Mouse (Mus musculus): ENCODE measurements around the gene Naxd. TPM values are rescaled to one million over a fixed set of nuclear protein-coding genes. Genes with fewer than 3 reads are reported as not detected.
"Not testable (repeated sequence)": the region's sequence is repeated elsewhere in the genome, so short reads cannot be mapped to it uniquely, and the experiment has no call there.

Gene Naxd
- polyA plus RNA-seq, 1 experiment from 2014 or later, result 132 TPM

GRCm38 (mm10) chr8:11542866-11543265, 45.6 kb downstream of the Naxd start:
- ATAC-seq (ENCODE audit: low FRiP score, low TSS enrichment), result no peak
- 77% methylated on average over 4 of the region's 4 CpGs for WGBS
- Histone ChIP-seq H3K27me3 (ENCODE audit: insufficient read depth, low read length) (no peaks in the 10 kb centered on the region), H3K4me1 (ENCODE audit: insufficient read depth, low read length) (no peaks in the 10 kb centered on the region), H3K9ac (replicated peaks; ENCODE audit: low read length) (no peak overlapping the region), H3K4me3 (ENCODE audit: low read length) (no peak overlapping the region), H3K36me3 (ENCODE audit: insufficient read depth, low read length) (peaks cover 42% of the 10 kb centered on the region), H3K27ac (ENCODE audit: low read length) (no peak overlapping the region), H3K9me3 (ENCODE audit: low read length) (no peaks in the 10 kb centered on the region), H3K4me2 (replicated peaks; ENCODE audit: low read depth, low read length) (no peak overlapping the region)

- Histone ChIP-seq H3K4me1 (ENCODE audit: insufficient read depth, low read length) (no peaks in the 10 kb centered on the region), H3K9ac (replicated peaks; ENCODE audit: low read length) (no peak overlapping the region), H3K4me2 (replicated peaks; ENCODE audit: low read depth, low read length) (no peak overlapping the region), H3K9me3 (ENCODE audit: low read length) (no peaks in the 10 kb centered on the region), H3K27ac (ENCODE audit: low read length) (no peak overlapping the region), H3K36me3 (ENCODE audit: insufficient read depth, low read length) (peaks cover 39% of the 10 kb centered on the region), H3K4me3 (ENCODE audit: low read length) (no peak overlapping the region), H3K27me3 (ENCODE audit: insufficient read depth, low read length) (no peaks in the 10 kb centered on the region)
- ATAC-seq (ENCODE audit: low FRiP score, low TSS enrichment), result no peak
- WGBS, result 38% methylated on average over 3 of the region's 3 CpGs
These were observed 47.1 kb downstream of the Naxd start for GRCm38 (mm10) chr8:11544386-11544785.

- Histone ChIP-seq H3K4me2 (replicated peaks; ENCODE audit: low read depth, low read length) (no peak overlapping the region), H3K9me3 (ENCODE audit: low read length) (no peaks in the 10 kb centered on the region), H3K4me3 (ENCODE audit: low read length) (no peak overlapping the region), H3K27ac (ENCODE audit: low read length) (no peak overlapping the region), H3K27me3 (ENCODE audit: insufficient read depth, low read length) (no peaks in the 10 kb centered on the region), H3K9ac (replicated peaks; ENCODE audit: low read length) (no peak overlapping the region), H3K4me1 (ENCODE audit: insufficient read depth, low read length) (0 out of 2 replicates have a peak, but pooled peaks cover 8% of the 10 kb centered on the region), H3K36me3 (ENCODE audit: insufficient read depth, low read length) (peaks cover 15% of the 10 kb centered on the region)
- WGBS, result 65% methylated on average over 6 of the region's 6 CpGs
- no peak for ATAC-seq (ENCODE audit: low FRiP score, low TSS enrichment)
These were observed 49.8 kb downstream of the Naxd start for GRCm38 (mm10) chr8:11547063-11547462.

- peak overlapping the region; percentile 93; the same call in 1 of the 2 replicates for H3K27ac ChIP-seq (ENCODE audit: low read length)
- ATAC-seq (ENCODE audit: low FRiP score, low TSS enrichment), result no peak
- H3K4me2 ChIP-seq (replicated peaks; ENCODE audit: low read depth, low read length), result peak overlapping the region; percentile 67
- peaks cover 10% of the 10 kb centered on the region; the same call in 1 of the 2 replicates for H3K36me3 ChIP-seq (ENCODE audit: insufficient read depth, low read length)
- H3K4me1 ChIP-seq (ENCODE audit: insufficient read depth, low read length), result peaks cover 19% of the 10 kb centered on the region
- WGBS, result 16% methylated on average over 7 of the region's 7 CpGs
- peak overlapping the region; percentile 81 for H3K4me3 ChIP-seq (ENCODE audit: low read length)
- H3K27me3 ChIP-seq (ENCODE audit: insufficient read depth, low read length), result no peaks in the 10 kb centered on the region
- no peaks in the 10 kb centered on the region for H3K9me3 ChIP-seq (ENCODE audit: low read length)
- H3K9ac ChIP-seq (replicated peaks; ENCODE audit: low read length), result peak overlapping the region; percentile 89; the same call in 1 of the 2 replicates
These were observed 52.4 kb downstream of the Naxd start for GRCm38 (mm10) chr8:11549706-11550105.

GRCm38 (mm10) chr8:11550281-11550948, 53.1 kb downstream of the Naxd start, which contains the start of gene Cars2:
Gene Cars2, minus strand, starts transcription at chr8:11550783.
- Histone ChIP-seq H3K9ac (replicated peaks; ENCODE audit: low read length) (peak within 1 kb of the TSS; percentile 89), H3K9me3 (ENCODE audit: low read length) (no peaks in the 10 kb centered on the region), H3K4me2 (replicated peaks; ENCODE audit: low read depth, low read length) (peak within 1 kb of the TSS; percentile 67), H3K4me3 (ENCODE audit: low read length) (peak within 1 kb of the TSS; percentile 81), H3K4me1 (ENCODE audit: insufficient read depth, low read length) (peaks cover 20% of the 10 kb centered on the region), H3K27ac (ENCODE audit: low read length) (peak within 1 kb of the TSS; percentile 93), H3K36me3 (ENCODE audit: insufficient read depth, low read length) (peaks cover 10% of the 10 kb centered on the region; the same call in 1 of the 2 replicates), H3K27me3 (ENCODE audit: insufficient read depth, low read length) (no peaks in the 10 kb centered on the region)
- WGBS, result under 1% methylated on average over 53 of the region's 53 CpGs
- peak; percentile 81 for ATAC-seq (ENCODE audit: low FRiP score, low TSS enrichment)

- not testable (repeated sequence) for H3K27ac ChIP-seq (ENCODE audit: low read length); H3K4me2 ChIP-seq (replicated peaks; ENCODE audit: low read depth, low read length); H3K36me3 ChIP-seq (ENCODE audit: insufficient read depth, low read length); H3K9ac ChIP-seq (replicated peaks; ENCODE audit: low read length); H3K27me3 ChIP-seq (ENCODE audit: insufficient read depth, low read length); ATAC-seq (ENCODE audit: low FRiP score, low TSS enrichment); H3K4me3 ChIP-seq (ENCODE audit: low read length); H3K9me3 ChIP-seq (ENCODE audit: low read length)
- H3K4me1 ChIP-seq (ENCODE audit: insufficient read depth, low read length), result peaks cover 20% of the 10 kb centered on the region
- WGBS, result 81% methylated on average over 3 of the region's 4 CpGs
These were observed 54.2 kb downstream of the Naxd start for GRCm38 (mm10) chr8:11551497-11551896.

- no peaks in the 10 kb centered on the region for H3K36me3 ChIP-seq (ENCODE audit: insufficient read depth, low read length)
- ATAC-seq (ENCODE audit: low FRiP score, low TSS enrichment), result no peak
- no peak overlapping the region for H3K9ac ChIP-seq (replicated peaks; ENCODE audit: low read length)
- no peak overlapping the region for H3K4me3 ChIP-seq (ENCODE audit: low read length)
- H3K27me3 ChIP-seq (ENCODE audit: insufficient read depth, low read length), result no peaks in the 10 kb centered on the region
- H3K9me3 ChIP-seq (ENCODE audit: low read length), result no peaks in the 10 kb centered on the region
- H3K4me1 ChIP-seq (ENCODE audit: insufficient read depth, low read length), result peaks cover 20% of the 10 kb centered on the region
- no peak overlapping the region for H3K27ac ChIP-seq (ENCODE audit: low read length)
- WGBS, result 67% methylated on average over 10 of the region's 10 CpGs
- no peak overlapping the region for H3K4me2 ChIP-seq (replicated peaks; ENCODE audit: low read depth, low read length)
These were observed 55.1 kb downstream of the Naxd start for GRCm38 (mm10) chr8:11552390-11552789.

GRCm38 (mm10) chr8:11554799-11555719, 57.8 kb downstream of the Naxd start, which contains the start of gene Ing1:
Gene Ing1, plus strand, starts transcription at chr8:11555571.
- WGBS, result under 1% methylated on average over 52 of the region's 52 CpGs
- Histone ChIP-seq H3K9ac (replicated peaks; ENCODE audit: low read length) (peak within 1 kb of the TSS; percentile 94), H3K27ac (ENCODE audit: low read length) (peak within 1 kb of the TSS; percentile 99), H3K4me1 (ENCODE audit: insufficient read depth, low read length) (peaks cover 26% of the 10 kb centered on the region), H3K4me3 (ENCODE audit: low read length) (peak within 1 kb of the TSS; percentile 91), H3K36me3 (ENCODE audit: insufficient read depth, low read length) (no peaks in the 10 kb centered on the region), H3K27me3 (ENCODE audit: insufficient read depth, low read length) (no peaks in the 10 kb centered on the region), H3K9me3 (ENCODE audit: low read length) (no peaks in the 10 kb centered on the region), H3K4me2 (replicated peaks; ENCODE audit: low read depth, low read length) (peak within 1 kb of the TSS; percentile 71)
- peak; percentile 78 for ATAC-seq (ENCODE audit: low FRiP score, low TSS enrichment)

GRCm38 (mm10) chr8:11555720-11556591, 58.6 kb downstream of the Naxd start:
- Histone ChIP-seq H3K27me3 (ENCODE audit: insufficient read depth, low read length) (no peaks in the 10 kb centered on the region), H3K27ac (ENCODE audit: low read length) (peak overlapping the region; percentile 99), H3K4me2 (replicated peaks; ENCODE audit: low read depth, low read length) (peak overlapping the region; percentile 71), H3K4me1 (ENCODE audit: insufficient read depth, low read length) (peaks cover 27% of the 10 kb centered on the region), H3K4me3 (ENCODE audit: low read length) (peak overlapping the region; percentile 91), H3K9ac (replicated peaks; ENCODE audit: low read length) (peak overlapping the region; percentile 94), H3K36me3 (ENCODE audit: insufficient read depth, low read length) (no peaks in the 10 kb centered on the region), H3K9me3 (ENCODE audit: low read length) (no peaks in the 10 kb centered on the region)
- WGBS, result under 1% methylated on average over 97 of the region's 103 CpGs
- peak; percentile 92 for ATAC-seq (ENCODE audit: low FRiP score, low TSS enrichment)

Measured in kidney, embryonic 16.5 days (tissue).